Mouse (Mus musculus): ENCODE results near the gene Dtx3.

DNA sequence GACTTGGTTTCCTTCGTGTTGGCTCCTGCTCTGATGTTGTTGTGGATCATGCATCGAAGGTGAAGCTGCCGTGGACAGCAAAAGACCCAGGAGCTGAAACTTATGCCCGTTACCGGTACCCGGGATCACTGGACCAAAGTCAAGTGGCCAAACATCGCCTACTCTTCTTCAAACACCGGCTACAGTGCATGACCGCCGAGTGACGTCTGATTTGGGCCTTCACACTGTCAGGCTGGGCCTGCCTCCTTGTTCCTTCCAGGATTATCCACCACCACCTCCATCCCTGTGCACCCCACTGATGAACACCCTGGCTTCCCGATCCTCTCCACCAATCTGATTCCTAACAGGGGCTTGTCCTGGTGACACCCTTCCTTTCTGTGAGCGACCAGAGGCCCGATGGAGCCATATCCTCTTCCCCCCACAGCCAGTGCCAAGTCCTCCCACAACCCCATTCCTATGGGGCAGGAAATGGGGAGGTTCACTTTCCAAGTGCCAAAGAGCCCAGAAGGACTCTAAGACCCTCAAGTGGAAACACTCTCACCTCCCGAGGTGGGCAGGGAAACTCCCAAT, 23.8 kb downstream of the Dtx3 start:
- TF ChIP-seq CTCF (IDR thresholded peaks at IDR 0.05; ENCODE audit: low read depth): no peak
- TF ChIP-seq EP300 (IDR thresholded peaks at IDR 0.05; ENCODE audit: low read depth): no peak

Measured in heart, postnatal 0 days (tissue).